Mouse (Mus musculus) kidney, adult 11 months (tissue): ENCODE results near the gene Gm38392.
"Not testable (repeated sequence)": the region's sequence is repeated elsewhere in the genome, so short reads cannot be mapped to it uniquely, and the experiment has no call there.

Experiments
- DNase-seq: peaks from one replicate; pipeline ENCODE4 v3.0.0; 2022

Gm38392 gene

GRCm38 (mm10) chr3:88287110-88287509 lies at the start of gene Gm38392:
Gene Gm38392, minus strand, starts transcription at chr3:88287210.
- DNase-seq: no peak

GRCm38 (mm10) chr3:88336058-88337013 lies 49.3 kb upstream of the Gm38392 start, which contains the start of the genes Tmem79 and Smg5:
Gene Tmem79, minus strand, starts transcription at chr3:88336148.
Gene Smg5, plus strand, starts transcription at chr3:88336260.
- DNase-seq: peak; percentile 96

- DNase-seq: peak; percentile 36
These were observed 48.5 kb upstream of the Gm38392 start for GRCm38 (mm10) chr3:88335436-88336053.

DNA sequence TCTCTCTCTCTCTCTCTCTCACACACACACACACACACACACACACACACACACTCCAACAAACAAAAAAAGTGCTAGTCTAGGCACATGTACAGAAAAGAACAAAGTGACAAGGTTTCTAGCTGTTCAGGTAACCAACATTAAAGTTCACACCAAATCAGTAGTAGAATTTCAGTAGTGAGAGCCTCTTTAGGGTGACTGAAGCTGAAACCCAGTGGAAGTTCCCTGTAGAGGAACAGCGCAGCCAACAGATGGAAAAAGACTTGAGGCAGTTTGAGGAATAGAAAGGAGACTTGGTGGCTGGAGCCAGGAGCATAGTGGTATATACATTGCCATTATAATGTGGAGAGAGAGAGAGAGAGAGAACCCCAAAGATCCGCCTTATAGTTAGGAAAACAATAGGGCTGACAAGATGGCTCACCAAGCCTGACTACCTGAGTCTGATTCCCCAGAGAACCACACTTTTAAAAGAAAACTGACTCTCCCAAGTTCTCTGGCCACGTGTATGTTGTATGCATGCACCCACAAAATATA lies 48.0 kb upstream of the Gm38392 start:
- DNase-seq: no peak

- peak; percentile 46 for DNase-seq
These were observed 47.1 kb upstream of the Gm38392 start for GRCm38 (mm10) chr3:88334029-88334658.

DNA sequence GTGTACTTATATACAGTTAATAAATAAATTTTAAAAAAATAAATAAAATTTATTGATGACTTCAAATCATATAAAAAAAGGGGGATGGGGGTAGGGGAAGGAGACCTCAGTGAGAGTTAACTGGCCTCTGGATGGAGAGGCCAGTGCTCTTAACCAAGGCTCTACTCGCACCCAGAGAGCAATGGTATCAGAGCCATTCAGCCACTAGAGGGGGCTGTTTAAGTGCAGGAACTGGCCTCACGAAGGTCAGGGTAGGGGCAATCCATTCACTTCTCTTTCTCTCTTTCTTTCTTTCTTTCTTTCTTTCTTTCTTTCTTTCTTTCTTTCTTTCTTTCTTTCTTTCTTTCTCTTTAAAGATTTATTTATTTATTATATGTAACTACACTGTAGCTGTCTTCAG lies 44.3 kb upstream of the Gm38392 start:
- DNase-seq: peak; percentile 26

GRCm38 (mm10) chr3:88328956-88329355 lies 41.9 kb upstream of the Gm38392 start:
- no peak for DNase-seq

GRCm38 (mm10) chr3:88324951-88325405 lies 38.0 kb upstream of the Gm38392 start, which contains the start of gene Glmp:
Gene Glmp, plus strand, starts transcription at chr3:88325023.
- peak; percentile 72 for DNase-seq

GRCm38 (mm10) chr3:88299172-88299571 lies 12.2 kb upstream of the Gm38392 start:
- no peak for DNase-seq

- DNase-seq: no peak
These were observed 10.4 kb upstream of the Gm38392 start for GRCm38 (mm10) chr3:88297321-88297851.

GRCm38 (mm10) chr3:88296561-88297318 lies 9.7 kb upstream of the Gm38392 start, which contains the start of the genes Tsacc and Cct3:
Gene Tsacc, minus strand, starts transcription at chr3:88296999.
Gene Cct3, plus strand, starts transcription at chr3:88297116.
- peak; percentile 99 for DNase-seq

DNA sequence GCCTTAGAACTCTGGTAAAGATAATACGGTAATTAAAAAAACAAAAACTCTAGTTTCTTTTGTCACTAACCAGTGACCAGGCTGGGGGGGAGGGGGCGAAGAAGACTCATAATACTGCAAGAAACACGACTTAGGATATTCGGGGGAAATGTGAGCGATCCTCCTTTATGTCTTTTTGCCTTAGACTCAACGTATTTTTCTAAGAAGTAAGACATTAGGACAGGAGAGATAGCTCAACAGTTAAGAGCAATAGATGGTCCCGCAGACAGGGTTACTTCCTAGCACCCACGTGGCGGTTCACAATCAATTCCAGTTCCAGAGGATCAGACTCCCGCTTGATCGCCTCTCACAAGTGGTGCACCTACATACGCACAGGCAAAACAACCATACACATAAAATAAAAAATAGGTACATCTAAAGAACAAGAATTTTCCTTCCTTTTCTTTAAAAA lies 9.1 kb upstream of the Gm38392 start:
- no peak for DNase-seq

DNA sequence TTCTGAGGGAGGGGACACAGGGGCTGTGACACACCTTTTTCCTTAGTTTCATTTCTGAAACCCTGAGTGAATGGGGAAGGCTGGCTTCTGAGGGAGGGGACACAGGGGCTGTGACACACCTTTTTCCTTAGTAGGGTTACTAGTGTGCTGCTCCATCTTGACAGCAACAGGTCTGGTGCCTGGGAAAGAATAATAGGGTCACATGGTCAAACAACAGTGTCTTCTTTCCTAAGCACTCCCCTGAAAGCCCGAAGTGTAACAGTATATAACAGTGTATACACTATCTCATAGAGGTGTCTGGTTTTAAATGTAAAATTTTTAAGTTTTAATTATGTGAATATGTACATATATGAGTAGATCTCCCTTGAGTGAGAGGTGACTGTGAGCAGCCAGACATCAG lies 8.3 kb upstream of the Gm38392 start:
- not testable (repeated sequence) for DNase-seq

GRCm38 (mm10) chr3:88291970-88292369 lies 5.0 kb upstream of the Gm38392 start:
- DNase-seq: peak; percentile 20

GRCm38 (mm10) chr3:88288133-88288713 lies 1.2 kb upstream of the Gm38392 start:
- not testable (repeated sequence) for DNase-seq

DNA sequence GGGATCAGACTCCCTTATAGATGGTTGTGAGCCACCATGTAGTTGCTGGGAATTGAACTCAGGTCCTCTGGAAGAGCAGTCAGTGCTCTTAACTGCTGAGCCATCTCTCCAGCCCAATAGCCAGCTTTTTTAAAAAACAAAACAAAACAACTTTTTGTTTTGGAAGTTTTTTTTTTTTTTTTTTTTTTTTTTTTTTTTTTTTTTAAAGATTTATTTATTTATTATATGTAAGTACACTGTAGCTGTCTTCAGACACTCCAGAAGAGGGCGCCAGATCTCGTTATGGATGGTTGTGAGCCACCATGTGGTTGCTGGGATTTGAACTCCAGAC lies 1.5 kb downstream of the Gm38392 start:
- DNase-seq: not testable (repeated sequence)

- not testable (repeated sequence) for DNase-seq
These were observed 2.0 kb downstream of the Gm38392 start for GRCm38 (mm10) chr3:88284815-88285564.

DNA sequence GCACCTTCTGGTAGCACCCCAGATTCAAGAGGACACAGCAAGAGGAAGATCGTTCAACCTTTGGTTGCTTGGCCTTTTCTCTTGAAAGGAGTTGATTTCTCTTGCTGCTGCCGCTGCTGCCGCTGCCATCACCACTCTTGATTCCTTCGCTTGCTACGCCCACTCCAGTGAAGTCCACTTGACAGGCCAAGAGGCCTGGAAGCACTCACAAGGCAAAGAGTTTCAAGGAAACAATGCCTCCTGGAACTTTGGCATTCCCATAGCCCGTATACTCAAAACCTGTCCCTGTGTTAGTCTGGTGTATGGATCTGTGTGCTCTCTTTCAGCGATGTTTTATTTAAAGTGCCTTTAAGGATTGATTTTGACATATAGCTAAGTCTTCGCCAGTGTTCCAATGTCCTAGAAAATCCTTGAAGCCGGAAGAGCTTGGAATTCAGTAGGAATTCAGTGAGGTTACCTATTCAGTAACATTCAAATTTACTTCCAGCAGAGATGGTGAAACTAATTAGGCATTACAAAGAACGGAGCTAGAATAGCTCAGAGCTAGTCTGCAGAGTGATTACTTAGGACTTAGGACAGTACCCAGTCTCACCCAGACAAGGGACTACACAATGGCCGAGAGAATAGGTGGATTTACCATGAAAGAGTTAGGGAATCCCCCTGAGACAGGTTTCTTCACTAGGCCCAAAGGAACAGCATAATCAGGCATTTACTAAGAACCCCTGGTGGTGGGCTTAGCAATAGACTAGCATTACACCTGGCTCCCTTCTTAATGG lies 5.7 kb downstream of the Gm38392 start:
- not testable (repeated sequence) for DNase-seq

GRCm38 (mm10) chr3:88280035-88280434 lies 7.0 kb downstream of the Gm38392 start:
- DNase-seq: no peak
